23 mouse cellular contexts compared by ENCODE assay signal in the genomic region with DNA sequence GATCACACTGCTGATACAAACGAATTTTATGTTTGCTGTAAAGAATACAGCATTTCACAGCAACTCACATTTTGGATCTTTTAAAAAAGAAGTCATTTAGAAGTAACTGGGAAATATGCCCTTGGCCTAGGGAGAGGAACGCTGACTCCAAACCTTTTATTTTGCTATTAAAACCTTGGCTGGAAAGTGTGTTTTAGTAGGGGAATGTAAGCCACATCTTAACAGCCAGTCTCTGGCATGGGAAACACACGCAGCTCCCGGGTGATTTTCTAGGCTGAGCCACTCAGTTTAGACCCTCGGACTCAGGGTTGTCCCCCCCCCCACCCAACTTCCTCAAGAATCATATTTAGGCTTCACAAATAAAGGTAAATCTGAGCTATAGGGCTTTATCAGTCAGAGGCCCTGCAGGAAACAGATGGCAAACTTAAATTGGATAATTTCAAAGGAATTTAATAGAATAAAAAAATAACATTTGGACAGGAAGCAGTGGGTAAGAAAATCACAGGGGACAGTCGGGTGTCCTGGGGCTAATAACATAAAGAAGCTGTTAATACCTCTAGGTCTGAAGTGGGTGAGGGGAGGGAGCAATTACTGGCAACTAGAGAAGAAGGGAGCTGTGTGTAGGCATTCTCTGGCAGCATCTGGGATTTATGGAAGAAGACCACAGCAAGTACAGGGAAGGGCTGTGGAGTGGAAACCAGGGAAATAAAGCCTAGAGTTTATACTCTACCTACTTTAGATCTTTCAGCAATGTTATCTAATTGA.
DNase-seq lines count a peak whose midpoint lies in the region; ATAC-seq and TF ChIP-seq lines count a peak whose summit lies in the region.
"Had no signal": no experiment of that assay in that cellular context is flagged by ENCODE, and none has a peak within 500 bp of the region (broad histone marks: within the 10 kb centered on the region; RNA-seq: fewer than 3 reads in every experiment).

No protein-coding gene starts in this region.

- intact Hi-C loops in left cerebral cortex, postnatal 36 days (cut with DNase I): no loop called here

- no peak overlapping the region for H3K4me3 ChIP-seq in embryonic facial prominence, embryonic 11.5 days (ENCODE audit: low read depth, low read length)
- no peak overlapping the region for H3K4me3 ChIP-seq in embryonic facial prominence, embryonic 10.5 days
- H3K4me3 ChIP-seq in midbrain, embryonic 14.5 days (replicated peaks; ENCODE audit: low read depth, low read length): no peak overlapping the region
- no peak overlapping the region for H3K4me3 ChIP-seq in midbrain, embryonic 13.5 days (replicated peaks)
- H3K4me3 ChIP-seq in embryonic facial prominence, embryonic 14.5 days (ENCODE audit: low read depth, low read length): no peak overlapping the region
- no peak overlapping the region for H3K4me3 ChIP-seq in limb, embryonic 14.5 days (replicated peaks; ENCODE audit: low read length)
- H3K4me3 ChIP-seq: forebrain, embryonic 15.5 days; heart, adult 2 months; heart, embryonic 12.5 days; hindbrain, embryonic 15.5 days; kidney, embryonic 15.5 days; megakaryocyte, embryonic 14.5 days; midbrain, embryonic 15.5 days; neural tube, embryonic 12.5 days had no signal

- H3K9ac ChIP-seq in embryonic facial prominence, embryonic 11.5 days (replicated peaks; ENCODE audit: low read length): no peak overlapping the region
- no peak overlapping the region for H3K9ac ChIP-seq in midbrain, embryonic 14.5 days (replicated peaks; ENCODE audit: low read length)
- H3K9ac ChIP-seq in midbrain, embryonic 13.5 days (replicated peaks): no peak overlapping the region
- H3K9ac ChIP-seq in embryonic facial prominence, embryonic 14.5 days (ENCODE audit: low read depth, low read length): no peak overlapping the region
- H3K9ac ChIP-seq in limb, embryonic 14.5 days (ENCODE audit: low read depth, low read length, severe bottlenecking): no peak overlapping the region
- H3K9ac ChIP-seq: forebrain, embryonic 15.5 days; heart, embryonic 12.5 days; hindbrain, embryonic 15.5 days; kidney, embryonic 15.5 days; midbrain, embryonic 15.5 days; neural tube, embryonic 12.5 days had no signal

- DNase-seq in embryonic facial prominence, embryonic 11.5 days (ENCODE audit: low spot score): peak; percentile 18
- no peak for DNase-seq in embryonic facial prominence, embryonic 10.5 days (ENCODE audit: low spot score)
- peak; percentile 33 for DNase-seq in midbrain, embryonic 14.5 days
- DNase-seq in embryonic facial prominence, embryonic 14.5 days (ENCODE audit: low spot score): peak; percentile 55
- DNase-seq in limb, embryonic 14.5 days (ENCODE audit: low spot score): peak; percentile 68
- no peak for DNase-seq in left cerebral cortex, postnatal 36 days (ENCODE audit: low spot score in 2 of 2)
- no peak for DNase-seq in right cerebral cortex, postnatal 4 days
- DNase-seq: adrenal gland, postnatal 14 days; heart, adult 2 months; heart, postnatal 4 days; kidney, adult 18-20 months; kidney, postnatal 4 days; lung, postnatal 4 days had no signal

- H3K27me3 ChIP-seq in embryonic facial prominence, embryonic 11.5 days (ENCODE audit: control insufficient read depth, insufficient read depth, low read length): no peaks in the 10 kb centered on the region
- H3K27me3 ChIP-seq in embryonic facial prominence, embryonic 10.5 days (replicated peaks; ENCODE audit: low read depth, poor library complexity, severe bottlenecking): no peaks in the 10 kb centered on the region
- no peaks in the 10 kb centered on the region for H3K27me3 ChIP-seq in midbrain, embryonic 14.5 days (ENCODE audit: control insufficient read depth, insufficient read depth, low read length)
- H3K27me3 ChIP-seq in midbrain, embryonic 13.5 days: no peaks in the 10 kb centered on the region
- no peaks in the 10 kb centered on the region for H3K27me3 ChIP-seq in embryonic facial prominence, embryonic 14.5 days (replicated peaks; ENCODE audit: control insufficient read depth, insufficient read depth, low read length)
- H3K27me3 ChIP-seq in limb, embryonic 14.5 days (ENCODE audit: control insufficient read depth, insufficient read depth, low read length): no peaks in the 10 kb centered on the region
- H3K27me3 ChIP-seq: forebrain, embryonic 15.5 days; heart, embryonic 12.5 days; hindbrain, embryonic 15.5 days; kidney, embryonic 15.5 days; megakaryocyte, embryonic 14.5 days; midbrain, embryonic 15.5 days; neural tube, embryonic 12.5 days had no signal

- WGBS in embryonic facial prominence, embryonic 11.5 days: 40% methylated on average over 6 of the region's 6 CpGs
- 44% methylated on average over 6 of the region's 6 CpGs for WGBS in embryonic facial prominence, embryonic 10.5 days
- WGBS in midbrain, embryonic 14.5 days: 63% methylated on average over 6 of the region's 6 CpGs
- WGBS in midbrain, embryonic 13.5 days: 65% methylated on average over 6 of the region's 6 CpGs
- 27% methylated on average over 6 of the region's 6 CpGs for WGBS in embryonic facial prominence, embryonic 14.5 days
- 14% methylated on average over 6 of the region's 6 CpGs for WGBS in limb, embryonic 14.5 days

- no peaks in the 10 kb centered on the region for H3K4me1 ChIP-seq in embryonic facial prominence, embryonic 11.5 days (ENCODE audit: control insufficient read depth, insufficient read depth, low read length)
- H3K4me1 ChIP-seq in embryonic facial prominence, embryonic 10.5 days: peaks cover 10% of the 10 kb centered on the region
- peaks cover 13% of the 10 kb centered on the region; the same call in 1 of the 2 replicates for H3K4me1 ChIP-seq in midbrain, embryonic 14.5 days (ENCODE audit: control insufficient read depth, insufficient read depth, low read length)
- H3K4me1 ChIP-seq in midbrain, embryonic 13.5 days (replicated peaks): peaks cover 21% of the 10 kb centered on the region
- no peaks in the 10 kb centered on the region for H3K4me1 ChIP-seq in embryonic facial prominence, embryonic 14.5 days (ENCODE audit: control insufficient read depth, insufficient read depth, low read length)
- peaks cover 13% of the 10 kb centered on the region for H3K4me1 ChIP-seq in limb, embryonic 14.5 days (ENCODE audit: control insufficient read depth, insufficient read depth, low read length)
- H3K4me1 ChIP-seq: kidney, embryonic 15.5 days; megakaryocyte, embryonic 14.5 days; neural tube, embryonic 12.5 days had no signal

- H3K4me2 ChIP-seq in embryonic facial prominence, embryonic 11.5 days (ENCODE audit: low read depth, low read length): no peak overlapping the region
- no peak overlapping the region for H3K4me2 ChIP-seq in midbrain, embryonic 14.5 days (ENCODE audit: low read length)
- no peak overlapping the region for H3K4me2 ChIP-seq in midbrain, embryonic 13.5 days (replicated peaks)
- H3K4me2 ChIP-seq in embryonic facial prominence, embryonic 14.5 days (ENCODE audit: low read depth, low read length): no peak overlapping the region
- no peak overlapping the region for H3K4me2 ChIP-seq in limb, embryonic 14.5 days (replicated peaks; ENCODE audit: low read depth, low read length, severe bottlenecking)
- H3K4me2 ChIP-seq: forebrain, embryonic 15.5 days; heart, embryonic 12.5 days; hindbrain, embryonic 15.5 days; kidney, embryonic 15.5 days; liver, embryonic 11.5 days; midbrain, embryonic 15.5 days; neural tube, embryonic 12.5 days had no signal

- H3K9me3 ChIP-seq in embryonic facial prominence, embryonic 11.5 days (replicated peaks; ENCODE audit: control insufficient read depth, low read length): no peaks in the 10 kb centered on the region
- no peaks in the 10 kb centered on the region for H3K9me3 ChIP-seq in embryonic facial prominence, embryonic 10.5 days
- no peaks in the 10 kb centered on the region for H3K9me3 ChIP-seq in midbrain, embryonic 14.5 days (ENCODE audit: control insufficient read depth, low read length)
- H3K9me3 ChIP-seq in midbrain, embryonic 13.5 days: no peaks in the 10 kb centered on the region
- H3K9me3 ChIP-seq in embryonic facial prominence, embryonic 14.5 days (ENCODE audit: control insufficient read depth, low read length): no peaks in the 10 kb centered on the region
- no peaks in the 10 kb centered on the region for H3K9me3 ChIP-seq in limb, embryonic 14.5 days (ENCODE audit: control insufficient read depth, low read length)
- H3K9me3 ChIP-seq: forebrain, embryonic 15.5 days; heart, embryonic 12.5 days; hindbrain, embryonic 15.5 days; kidney, embryonic 15.5 days; midbrain, embryonic 15.5 days; neural tube, embryonic 12.5 days had no signal

- no peak overlapping the region for H3K27ac ChIP-seq in embryonic facial prominence, embryonic 11.5 days (replicated peaks; ENCODE audit: low read depth, low read length)
- H3K27ac ChIP-seq in embryonic facial prominence, embryonic 10.5 days (replicated peaks): no peak overlapping the region
- H3K27ac ChIP-seq in midbrain, embryonic 14.5 days (replicated peaks; ENCODE audit: low read depth, low read length): 0 out of 2 replicates have a peak overlapping the region, but pooled peaks have one; percentile 27
- no peak overlapping the region for H3K27ac ChIP-seq in midbrain, embryonic 13.5 days
- H3K27ac ChIP-seq in embryonic facial prominence, embryonic 14.5 days (replicated peaks; ENCODE audit: low read depth, low read length): no peak overlapping the region
- H3K27ac ChIP-seq in limb, embryonic 14.5 days (replicated peaks; ENCODE audit: low read depth, low read length): peak overlapping the region; percentile 52; the same call in 1 of the 2 replicates
- H3K27ac ChIP-seq: forebrain, embryonic 15.5 days; heart, adult 2 months; hindbrain, embryonic 15.5 days; kidney, embryonic 15.5 days; midbrain, embryonic 15.5 days; neural tube, embryonic 12.5 days had no signal

- no peaks in the 10 kb centered on the region for H3K36me3 ChIP-seq in embryonic facial prominence, embryonic 11.5 days (replicated peaks; ENCODE audit: control insufficient read depth, insufficient read depth, low read depth, low read length)
- H3K36me3 ChIP-seq in embryonic facial prominence, embryonic 10.5 days (replicated peaks): no peaks in the 10 kb centered on the region
- no peaks in the 10 kb centered on the region for H3K36me3 ChIP-seq in midbrain, embryonic 14.5 days (ENCODE audit: control insufficient read depth, insufficient read depth, low read length)
- no peaks in the 10 kb centered on the region for H3K36me3 ChIP-seq in midbrain, embryonic 13.5 days
- no peaks in the 10 kb centered on the region for H3K36me3 ChIP-seq in embryonic facial prominence, embryonic 14.5 days (ENCODE audit: control insufficient read depth, insufficient read depth, low read length)
- H3K36me3 ChIP-seq in limb, embryonic 14.5 days (ENCODE audit: control insufficient read depth, insufficient read depth, low read length): no peaks in the 10 kb centered on the region
- H3K36me3 ChIP-seq: forebrain, embryonic 15.5 days; heart, embryonic 12.5 days; hindbrain, embryonic 15.5 days; kidney, embryonic 15.5 days; midbrain, embryonic 15.5 days; neural tube, embryonic 12.5 days had no signal

- no peak for ATAC-seq in embryonic facial prominence, embryonic 11.5 days (replicated peaks; ENCODE audit: insufficient number of reproducible peaks, low FRiP score, low TSS enrichment, low read depth)
- no peak for ATAC-seq in midbrain, embryonic 14.5 days (ENCODE audit: low FRiP score, low TSS enrichment)
- ATAC-seq in midbrain, embryonic 13.5 days: no peak
- 0 out of 2 replicates have a peak, but pooled peaks have one; percentile 15 for ATAC-seq in embryonic facial prominence, embryonic 14.5 days (ENCODE audit: low read depth)
- ATAC-seq in limb, embryonic 14.5 days (ENCODE audit: low FRiP score, low read depth): peak; percentile 58
- ATAC-seq: CD4-positive, CD25-positive, alpha-beta regulatory T cell, adult 4 months; forebrain, embryonic 15.5 days; midbrain, embryonic 15.5 days had no signal

- TF ChIP-seq POLR2A in limb, embryonic 14.5 days (IDR thresholded peaks at IDR 0.05; ENCODE audit: borderline replicate concordance, extremely low read depth, insufficient read depth, insufficient read length): no peak

Comparison
In these comparisons a context has a peak if more than half of its experiments do, and no peak if none do; other contexts are left out.
1. ATAC-seq: peak in embryonic facial prominence, embryonic 14.5 days (single experiment) and limb, embryonic 14.5 days (single experiment); none in embryonic facial prominence, embryonic 11.5 days (single experiment), midbrain, embryonic 14.5 days (single experiment) and midbrain, embryonic 13.5 days (single experiment).
2. DNase-seq: peak in embryonic facial prominence, embryonic 11.5 days (single experiment), midbrain, embryonic 14.5 days (single experiment), embryonic facial prominence, embryonic 14.5 days (single experiment) and limb, embryonic 14.5 days (single experiment); none in embryonic facial prominence, embryonic 10.5 days (single experiment), left cerebral cortex, postnatal 36 days (0 of 2) and right cerebral cortex, postnatal 4 days (single experiment).
3. H3K27ac ChIP-seq: peak in midbrain, embryonic 14.5 days (single experiment) and limb, embryonic 14.5 days (single experiment); none in embryonic facial prominence, embryonic 11.5 days (single experiment), embryonic facial prominence, embryonic 10.5 days (single experiment), midbrain, embryonic 13.5 days (single experiment) and embryonic facial prominence, embryonic 14.5 days (single experiment).